Mouse (Mus musculus) stomach, postnatal 0 days (tissue): ENCODE results near the gene Atg13.

Experiments
- CTCF ChIP-seq: IDR thresholded peaks from 2 replicates; pipeline ENCODE4 v1.5.1; 2016; ENCODE audit warnings: antibody characterized with exemption, low read depth, mild to moderate bottlenecking, moderate library complexity
- EP300 ChIP-seq: optimal IDR thresholded peaks from 2 replicates; pipeline ENCODE3; 2016; ENCODE audit warnings: antibody characterized with exemption

- no peak for TF ChIP-seq CTCF
- no peak for TF ChIP-seq EP300
Measured at GRCm38 (mm10) chr2:91655388-91655787, 55.0 kb downstream of the Atg13 start.
